In the genomic region with DNA sequence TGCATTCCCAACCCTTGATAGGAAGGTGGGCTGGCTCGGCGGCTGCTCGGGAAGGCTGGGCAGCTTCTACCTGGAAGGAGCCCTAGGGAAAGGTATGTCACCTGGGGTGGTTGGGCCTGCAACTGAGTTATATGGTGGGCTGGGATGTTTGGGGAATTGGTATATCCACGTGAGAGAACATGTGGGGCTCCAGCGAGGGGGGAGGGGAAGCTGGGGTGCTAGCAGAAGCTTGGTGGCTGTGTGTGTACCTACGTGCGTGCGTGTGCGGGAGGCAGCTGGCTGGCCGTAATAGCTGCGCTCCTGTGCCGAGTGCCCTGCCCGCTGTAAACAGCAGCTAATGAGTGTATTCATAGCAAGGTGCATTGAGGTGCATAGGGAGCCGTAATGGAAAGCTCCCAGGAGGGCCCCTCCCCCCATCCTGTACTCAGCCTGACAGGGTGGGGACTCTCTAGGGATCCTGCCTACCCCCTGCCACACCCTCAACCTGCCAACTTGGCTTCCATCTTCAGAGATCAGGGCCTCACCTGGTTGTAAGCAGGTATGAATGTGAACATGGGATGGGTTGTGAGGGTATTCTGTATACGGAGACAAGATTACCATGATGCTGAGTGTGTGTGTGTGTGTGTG, we compare ENCODE assay signal across 18 mouse cellular contexts. TPM values are rescaled to one million over a fixed set of nuclear protein-coding genes. Genes with fewer than 3 reads are reported as not detected.
DNase-seq lines count a peak whose midpoint lies in the region; ATAC-seq lines count a peak whose summit lies in the region.
"Had no signal": no experiment of that assay in that cellular context is flagged by ENCODE, and none has a peak within 500 bp of the region (broad histone marks: within the 10 kb centered on the region; RNA-seq: fewer than 3 reads in every experiment).

No protein-coding gene starts in this region.

- H3K4me1 ChIP-seq in forebrain, embryonic 14.5 days (ENCODE audit: control insufficient read depth, insufficient read depth, low read length): peaks cover 26% of the 10 kb centered on the region
- peaks cover 4% of the 10 kb centered on the region; the same call in 1 of the 2 replicates for H3K4me1 ChIP-seq in forebrain, embryonic 11.5 days (replicated peaks; ENCODE audit: control insufficient read depth, insufficient read depth, low read length)
- H3K4me1 ChIP-seq in hindbrain, embryonic 14.5 days (replicated peaks; ENCODE audit: control insufficient read depth, insufficient read depth, low read length): peaks cover 32% of the 10 kb centered on the region

- no peak overlapping the region for H3K27ac ChIP-seq in forebrain, embryonic 14.5 days (ENCODE audit: low read depth, low read length)
- no peak overlapping the region for H3K27ac ChIP-seq in forebrain, embryonic 11.5 days (ENCODE audit: low read depth, low read length)
- H3K27ac ChIP-seq in hindbrain, embryonic 14.5 days: no peak overlapping the region
- H3K27ac ChIP-seq: embryonic facial prominence, embryonic 15.5 days; heart, embryonic 10.5 days; kidney, postnatal 0 days; macrophage; stomach, postnatal 0 days had no signal

- no peak for DNase-seq in forebrain, embryonic 14.5 days (ENCODE audit: low spot score)
- DNase-seq in forebrain, embryonic 11.5 days (ENCODE audit: low spot score): no peak
- peak; percentile 60 for DNase-seq in right cerebral cortex, postnatal 14 days
- no peak for DNase-seq in right cerebral cortex, postnatal 10 days (ENCODE audit: low spot score in 2 of 2)
- no peak for DNase-seq in hindbrain, embryonic 14.5 days (ENCODE audit: low spot score)
- DNase-seq in testis, postnatal 14 days (ENCODE audit: low spot score): no peak
- DNase-seq in layer of hippocampus, adult 9-10 months (ENCODE audit: low spot score): no peak
- DNase-seq: gastrocnemius, postnatal 14 days; lung, embryonic 14.5 days; thymus, postnatal 36 days had no signal

- WGBS in forebrain, embryonic 14.5 days: 66% methylated on average over 15 of the region's 15 CpGs
- WGBS in forebrain, embryonic 11.5 days: 77% methylated on average over 15 of the region's 15 CpGs
- 60% methylated on average over 15 of the region's 15 CpGs for WGBS in hindbrain, embryonic 14.5 days

- H3K9ac ChIP-seq in forebrain, embryonic 14.5 days (ENCODE audit: low read length): no peak overlapping the region; the same call in 1 of the 2 replicates
- no peak overlapping the region for H3K9ac ChIP-seq in forebrain, embryonic 11.5 days (ENCODE audit: low read length)
- H3K9ac ChIP-seq in hindbrain, embryonic 14.5 days: 0 out of 2 replicates have a peak overlapping the region, but pooled peaks have one; percentile 17
- H3K9ac ChIP-seq: embryonic facial prominence, embryonic 15.5 days; lung, embryonic 14.5 days had no signal

- H3K36me3 ChIP-seq in forebrain, embryonic 14.5 days (ENCODE audit: control insufficient read depth, insufficient read depth, low read length): no peaks in the 10 kb centered on the region
- H3K36me3 ChIP-seq in forebrain, embryonic 11.5 days (ENCODE audit: control insufficient read depth, insufficient read depth, low read length): no peaks in the 10 kb centered on the region
- H3K36me3 ChIP-seq in hindbrain, embryonic 14.5 days (replicated peaks; ENCODE audit: control insufficient read depth, insufficient read depth): no peaks in the 10 kb centered on the region
- H3K36me3 ChIP-seq: embryonic facial prominence, embryonic 15.5 days; heart, embryonic 10.5 days had no signal

- ATAC-seq in forebrain, embryonic 14.5 days: no peak
- no peak for ATAC-seq in forebrain, embryonic 11.5 days (replicated peaks; ENCODE audit: low FRiP score)
- no peak for ATAC-seq in hindbrain, embryonic 14.5 days (ENCODE audit: low FRiP score)
- ATAC-seq: CD4-positive, CD25-positive, alpha-beta regulatory T cell, adult 4 months; intestine, embryonic 16.5 days had no signal

- H3K9me3 ChIP-seq in forebrain, embryonic 14.5 days (replicated peaks; ENCODE audit: control insufficient read depth, low read length): no peaks in the 10 kb centered on the region
- no peaks in the 10 kb centered on the region for H3K9me3 ChIP-seq in forebrain, embryonic 11.5 days (ENCODE audit: control insufficient read depth, low read length)
- no peaks in the 10 kb centered on the region for H3K9me3 ChIP-seq in hindbrain, embryonic 14.5 days (ENCODE audit: control insufficient read depth, low read length)
- H3K9me3 ChIP-seq: embryonic facial prominence, embryonic 15.5 days; heart, embryonic 10.5 days had no signal

- H3K4me2 ChIP-seq in forebrain, embryonic 14.5 days (ENCODE audit: low read length): peak overlapping the region; percentile 7; the same call in 1 of the 2 replicates
- H3K4me2 ChIP-seq in forebrain, embryonic 11.5 days (ENCODE audit: low read depth, low read length, severe bottlenecking): no peak overlapping the region
- peak overlapping the region; percentile 28; the same call in 1 of the 2 replicates for H3K4me2 ChIP-seq in hindbrain, embryonic 14.5 days (replicated peaks)
- H3K4me2 ChIP-seq: embryonic facial prominence, embryonic 15.5 days; liver, embryonic 11.5 days; lung, embryonic 14.5 days had no signal

- H3K27me3 ChIP-seq in forebrain, embryonic 14.5 days (replicated peaks; ENCODE audit: control insufficient read depth, insufficient read depth, low read length): no peaks in the 10 kb centered on the region; the same call in 1 of the 2 replicates
- peaks cover 7% of the 10 kb centered on the region for H3K27me3 ChIP-seq in forebrain, embryonic 11.5 days (ENCODE audit: control insufficient read depth, insufficient read depth, low read length)
- no peaks in the 10 kb centered on the region for H3K27me3 ChIP-seq in hindbrain, embryonic 14.5 days (ENCODE audit: control insufficient read depth, insufficient read depth, low read length)

- H3K4me3 ChIP-seq in forebrain, embryonic 14.5 days (ENCODE audit: low read depth, low read length): no peak overlapping the region
- H3K4me3 ChIP-seq in forebrain, embryonic 11.5 days (ENCODE audit: low read depth, low read length): no peak overlapping the region
- no peak overlapping the region for H3K4me3 ChIP-seq in hindbrain, embryonic 14.5 days (replicated peaks; ENCODE audit: low read length)
- H3K4me3 ChIP-seq: embryonic facial prominence, embryonic 15.5 days; heart, embryonic 10.5 days had no signal

RNA-seq across cellular contexts. Expression of a gene that starts 5.1 kb away (rescaled TPM):
- polyA plus RNA-seq in forebrain, embryonic 14.5 days (2014; fragmentation: Nextera tagmentation; extraction: Ambion mirVana): 5.8 and 6.1 TPM in 2 replicates
- polyA plus RNA-seq in forebrain, embryonic 11.5 days (2014; fragmentation: Nextera tagmentation; extraction: Ambion mirVana): 3.2 and 7.7 TPM in 2 replicates
- 12.0 and 14.0 TPM in 2 replicates for polyA plus RNA-seq in hindbrain, embryonic 14.5 days (2014; fragmentation: Nextera tagmentation; extraction: Ambion mirVana)
- polyA plus RNA-seq: CD4-positive, CD25-positive, alpha-beta regulatory T cell, adult 4 months; macrophage had no signal
